Mouse (Mus musculus) lung, embryonic 14.5 days (tissue): Measurements from ENCODE around the gene Slc4a4. TPM values are rescaled to one million over a fixed set of nuclear protein-coding genes. Genes with fewer than 3 reads are reported as not detected.

Source experiments
- ATAC-seq: fragments of 200-750 bp; cut with Nextera tagmentation; 2 replicates; pipeline ENCODE4 v1.8.0; 2017; ENCODE audit warnings: mild to moderate bottlenecking, moderate TSS enrichment, moderate library complexity; ENCODE audit not compliant: insufficient read depth
- DNase-seq: peaks from one replicate; pipeline ENCODE4 v3.0.0-alpha.2; 2015
- H3K27ac ChIP-seq: fragments of 300-500 bp; sonication (generic); 2 replicates; pipeline ENCODE4 v1.5.1; 2014; ENCODE audit warnings: low read depth, mild to moderate bottlenecking, moderate library complexity
- H3K27me3 ChIP-seq: fragments of 300-500 bp; sonication (generic); 2 replicates; pipeline ENCODE4 v1.6.1; 2014; ENCODE audit warnings: low read length, control low read depth; ENCODE audit not compliant: insufficient read depth
- H3K36me3 ChIP-seq: fragments of 300-500 bp; sonication (generic); 2 replicates; pipeline ENCODE4 v1.6.1; 2014; ENCODE audit warnings: control low read depth; ENCODE audit not compliant: insufficient read depth
- H3K4me1 ChIP-seq: fragments of 300-500 bp; sonication (generic); 2 replicates; pipeline ENCODE4 v1.6.1; 2014; ENCODE audit warnings: antibody characterized with exemption, control low read depth; ENCODE audit not compliant: insufficient read depth
- H3K4me2 ChIP-seq: fragments of 300-500 bp; sonication (generic); 2 replicates; pipeline ENCODE4 v1.6.1; 2014; ENCODE audit warnings: mild to moderate bottlenecking
- H3K4me3 ChIP-seq: fragments of 300-500 bp; sonication (generic); 2 replicates; pipeline ENCODE4 v1.5.1; 2014; ENCODE audit warnings: low read depth, low read length
- H3K9ac ChIP-seq: fragments of 300-500 bp; sonication (generic); 2 replicates; pipeline ENCODE4 v1.6.1; 2014
- H3K9me3 ChIP-seq: fragments of 300-500 bp; sonication (generic); 2 replicates; pipeline ENCODE4 v1.6.1; 2016; ENCODE audit warnings: low read depth, low read length, control low read depth
- CTCF ChIP-seq: IDR thresholded peaks from 2 replicates; pipeline ENCODE4 v1.5.1; 2016; ENCODE audit warnings: antibody characterized with exemption, low read depth
- WGBS: fragments of 180-500 bp; shearing (Covaris S2); extraction: QIAGEN DNeasy Blood & Tissue Kit; methylation state at CpG from one replicate; pipeline ENCODE4 v1.1.7; 2014; 5-methylcytosine and 5-hydroxymethylcytosine counted together
- polyA plus RNA-seq: library from polyadenylated mRNA; unstranded; fragments of >200 nt; fragmentation: Nextera tagmentation; extraction: Ambion mirVana; gene quantifications from 2 replicates; pipeline ENCODE4 v1.2.1, GENCODE M21; 2014

Gene Slc4a4
- polyA plus RNA-seq, 1 experiment from 2014 or later = 5.2 TPM

DNA sequence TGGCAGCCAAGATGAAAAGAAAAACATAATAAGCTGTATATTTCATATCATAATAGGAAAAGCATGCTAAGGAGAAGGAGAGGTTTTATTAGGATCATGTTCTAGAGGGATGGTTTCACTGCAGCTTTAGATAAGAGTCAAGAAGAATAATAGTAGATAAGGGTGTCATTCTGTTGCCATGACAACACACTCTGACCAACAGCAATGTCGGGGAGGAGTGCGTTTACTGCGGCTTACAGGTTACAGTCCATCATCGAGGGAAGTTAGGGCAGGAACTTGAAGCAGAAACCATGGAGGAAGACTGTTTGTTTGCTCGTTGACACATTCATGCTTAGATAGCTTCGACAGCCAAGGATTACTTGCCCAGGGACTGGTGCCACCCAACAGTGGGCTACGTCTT lies 85.7 kb downstream of the Slc4a4 start:
- Histone ChIP-seq H3K9ac (no peak overlapping the region), H3K4me2 (no peak overlapping the region), H3K27me3 (no peaks in the 10 kb centered on the region), H3K9me3 (no peaks in the 10 kb centered on the region), H3K4me3 (no peak overlapping the region), H3K4me1 (0 out of 2 replicates have a peak, but pooled peaks cover 4% of the 10 kb centered on the region), H3K36me3 (no peaks in the 10 kb centered on the region), H3K27ac (no peak overlapping the region)
- WGBS = 32% methylated on average over 7 of the region's 7 CpGs
- no peak for TF ChIP-seq CTCF
- no peak for ATAC-seq
- DNase-seq = no peak

DNA sequence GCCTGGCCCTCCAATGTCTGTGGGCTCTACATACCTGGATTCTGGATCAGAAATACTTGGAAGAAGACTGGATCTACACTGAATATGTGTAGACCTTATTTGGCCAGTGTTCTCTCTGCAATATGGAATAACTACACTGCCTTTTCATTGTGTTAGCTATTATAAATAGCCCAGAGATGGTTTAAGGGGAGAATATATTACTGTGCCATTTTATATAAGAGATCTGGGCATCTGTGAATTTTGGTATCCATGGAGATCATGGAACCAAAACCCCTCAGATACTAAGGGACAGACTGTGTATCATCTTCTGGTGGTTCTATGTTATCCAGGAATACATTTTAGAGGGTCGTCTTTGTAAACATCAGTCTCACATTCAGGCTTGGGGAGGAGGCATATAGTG lies 86.5 kb downstream of the Slc4a4 start:
- no peak overlapping the region for H3K9ac ChIP-seq
- WGBS = 89% methylated on average over 1 of the region's 1 CpGs
- ATAC-seq (no peak), DNase-seq (no peak)
- H3K27me3 ChIP-seq = no peaks in the 10 kb centered on the region
- H3K4me1 ChIP-seq = 0 out of 2 replicates have a peak, but pooled peaks cover 4% of the 10 kb centered on the region
- no peaks in the 10 kb centered on the region for H3K36me3 ChIP-seq
- no peak overlapping the region for H3K4me3 ChIP-seq
- no peak overlapping the region for H3K27ac ChIP-seq
- TF ChIP-seq CTCF = no peak
- H3K4me2 ChIP-seq = no peak overlapping the region
- H3K9me3 ChIP-seq = no peaks in the 10 kb centered on the region

DNA sequence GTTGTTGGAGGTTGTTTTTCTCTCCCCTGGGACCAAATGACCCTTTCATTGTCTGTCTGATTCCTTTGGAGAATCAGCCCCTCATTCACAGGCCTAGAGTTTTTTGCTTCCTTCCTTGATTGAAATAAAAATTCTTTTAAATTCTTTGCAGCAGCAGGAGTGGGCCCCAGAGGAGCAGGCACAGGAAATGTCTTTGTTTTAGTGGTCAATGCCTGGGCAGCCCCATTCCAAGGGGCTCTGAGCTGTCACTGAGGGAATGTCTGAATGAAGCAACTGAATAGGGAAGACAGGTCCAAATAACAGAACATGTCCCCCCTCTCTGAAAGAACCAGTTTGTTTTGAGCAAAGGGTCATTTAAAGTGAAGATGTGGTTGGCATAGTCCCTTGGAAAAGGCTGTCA lies 89.1 kb downstream of the Slc4a4 start:
- DNase-seq (no peak), ATAC-seq (no peak)
- TF ChIP-seq CTCF = no peak
- Histone ChIP-seq H3K4me2 (no peak overlapping the region), H3K36me3 (no peaks in the 10 kb centered on the region), H3K9ac (no peak overlapping the region), H3K27me3 (no peaks in the 10 kb centered on the region), H3K9me3 (no peaks in the 10 kb centered on the region), H3K4me3 (no peak overlapping the region), H3K27ac (no peak overlapping the region), H3K4me1 (no peaks in the 10 kb centered on the region)

DNA sequence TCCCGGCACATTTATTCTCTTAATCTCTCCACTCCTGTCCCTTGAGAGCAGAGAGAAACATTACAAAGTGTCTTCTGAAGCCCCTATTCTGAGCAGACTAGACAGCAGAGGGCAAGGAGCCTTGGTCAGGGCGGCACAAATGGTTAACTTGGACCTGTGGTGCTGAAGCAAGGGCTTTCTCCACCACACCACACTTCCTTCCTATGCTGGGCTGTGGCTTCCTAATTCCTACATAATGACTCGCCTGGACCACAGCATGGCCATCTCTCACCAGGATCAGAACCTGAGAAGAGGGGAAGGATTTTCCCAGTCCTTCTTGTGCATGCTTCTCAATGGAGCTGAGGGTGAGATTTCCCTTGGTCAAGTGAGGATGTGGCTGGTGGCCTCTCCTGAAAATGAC lies 89.8 kb downstream of the Slc4a4 start:
- DNase-seq (no peak), ATAC-seq (no peak)
- no peaks in the 10 kb centered on the region for H3K36me3 ChIP-seq
- no peak for TF ChIP-seq CTCF
- H3K27me3 ChIP-seq = no peaks in the 10 kb centered on the region
- no peak overlapping the region for H3K9ac ChIP-seq
- H3K4me2 ChIP-seq = no peak overlapping the region
- H3K9me3 ChIP-seq = no peaks in the 10 kb centered on the region
- no peak overlapping the region for H3K27ac ChIP-seq
- H3K4me3 ChIP-seq = no peak overlapping the region
- 72% methylated on average over 3 of the region's 3 CpGs for whole genome bisulfite sequencing
- no peaks in the 10 kb centered on the region for H3K4me1 ChIP-seq

DNA sequence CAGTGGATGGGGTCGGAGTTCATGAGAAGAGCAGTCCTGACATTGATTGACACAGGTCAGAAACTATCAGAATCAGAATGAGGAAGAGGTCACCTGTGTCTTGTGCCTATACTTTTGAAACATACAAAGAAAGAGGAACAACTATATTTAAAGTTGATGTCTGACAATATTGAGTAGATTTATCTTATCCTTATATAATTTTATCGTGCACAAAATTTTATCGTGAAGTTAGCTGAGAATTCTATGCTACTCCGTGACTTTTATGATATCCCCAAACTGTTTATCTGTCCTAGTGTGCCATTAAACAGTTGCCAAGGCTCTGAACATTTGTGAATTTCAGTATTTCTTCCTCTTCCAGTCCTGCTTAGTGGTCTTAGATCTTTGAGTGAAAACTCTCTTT lies 94.1 kb downstream of the Slc4a4 start:
- Histone ChIP-seq H3K4me1 (no peaks in the 10 kb centered on the region), H3K27ac (no peak overlapping the region), H3K9me3 (no peaks in the 10 kb centered on the region), H3K4me2 (no peak overlapping the region), H3K4me3 (no peak overlapping the region), H3K36me3 (no peaks in the 10 kb centered on the region), H3K9ac (no peak overlapping the region), H3K27me3 (no peaks in the 10 kb centered on the region)
- whole genome bisulfite sequencing = 78% methylated on average over 4 of the region's 4 CpGs
- DNase-seq (no peak), ATAC-seq (no peak)
- no peak for TF ChIP-seq CTCF

DNA sequence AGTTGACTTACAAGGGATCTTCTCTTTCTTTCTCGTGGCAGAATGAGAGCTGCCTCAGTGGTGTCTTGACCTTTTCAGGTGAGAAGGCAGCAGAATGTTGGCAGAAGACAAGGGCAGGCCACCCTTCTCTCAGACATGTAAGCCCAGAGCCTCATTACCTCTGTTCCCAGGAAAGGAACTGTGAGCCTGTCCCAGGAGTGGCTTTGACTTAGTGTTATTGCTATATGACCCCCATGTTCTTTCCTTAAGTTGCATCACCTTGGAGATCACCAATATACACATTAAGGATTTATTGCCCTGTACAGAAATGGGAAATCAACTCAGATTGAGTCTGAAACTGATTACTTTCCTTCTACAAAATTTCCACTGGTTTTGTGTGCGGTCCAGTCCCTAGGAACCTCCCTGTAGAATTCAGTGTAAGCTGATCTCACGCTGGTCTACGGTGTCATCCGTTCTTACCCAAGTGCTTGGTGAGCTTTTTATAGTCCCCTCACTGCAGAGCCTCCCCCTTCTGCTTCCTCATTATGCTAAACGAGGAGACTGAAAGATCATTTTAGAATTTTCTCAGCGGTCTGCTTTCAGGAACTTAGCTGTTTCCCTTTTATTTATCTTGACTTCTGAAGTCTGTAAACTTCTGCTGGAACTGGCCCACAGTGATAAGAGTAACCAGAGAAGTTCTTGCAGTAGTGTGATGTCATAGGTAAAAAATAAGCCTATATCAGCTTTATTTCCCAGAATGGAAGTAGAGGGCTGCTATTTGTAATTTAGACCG lies 94.8 kb downstream of the Slc4a4 start:
- no peak overlapping the region for H3K4me2 ChIP-seq
- no peaks in the 10 kb centered on the region for H3K4me1 ChIP-seq
- 37% methylated on average over 8 of the region's 8 CpGs for WGBS
- no peak overlapping the region for H3K27ac ChIP-seq
- no peaks in the 10 kb centered on the region for H3K36me3 ChIP-seq
- H3K9me3 ChIP-seq = no peaks in the 10 kb centered on the region
- no peak overlapping the region for H3K9ac ChIP-seq
- DNase-seq = peak; percentile 56
- no peaks in the 10 kb centered on the region for H3K27me3 ChIP-seq
- no peak for TF ChIP-seq CTCF
- peak; percentile 85; the same call in 1 of the 2 replicates for ATAC-seq
- no peak overlapping the region for H3K4me3 ChIP-seq

DNA sequence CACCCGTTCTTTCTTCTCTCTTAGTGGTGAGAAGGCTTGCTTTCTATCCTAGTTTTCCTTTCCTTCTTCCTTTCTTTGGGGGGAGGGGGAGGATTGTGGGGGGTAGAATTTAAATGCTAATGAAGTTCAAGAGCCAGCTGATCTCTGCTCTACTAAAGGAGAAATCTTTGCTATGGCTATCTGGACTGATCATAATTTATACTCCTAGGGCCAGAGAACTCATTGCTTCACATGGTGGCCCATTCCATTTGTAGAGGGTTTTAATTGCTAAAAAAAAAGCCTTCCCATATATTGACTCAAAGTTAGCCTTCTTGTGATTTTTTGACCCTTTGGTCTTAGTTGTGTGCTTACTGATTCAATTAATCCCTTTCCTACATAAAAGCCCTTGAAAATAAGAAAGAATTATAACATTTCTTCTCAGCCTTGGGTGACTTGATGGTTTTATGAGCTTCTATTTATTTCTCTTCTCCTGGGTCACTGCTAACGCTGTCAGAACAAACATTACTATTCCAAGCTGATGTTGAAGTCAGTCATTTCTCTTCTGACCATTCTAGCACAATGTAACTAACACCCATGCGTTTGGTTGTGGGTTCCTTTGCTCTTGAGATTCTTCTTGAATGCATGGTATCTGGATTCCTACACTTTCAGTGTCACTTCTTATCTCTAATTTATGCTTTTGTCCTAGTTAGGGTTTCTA lies 95.6 kb downstream of the Slc4a4 start:
- no peak overlapping the region for H3K9ac ChIP-seq
- H3K27ac ChIP-seq = no peak overlapping the region
- no peaks in the 10 kb centered on the region for H3K4me1 ChIP-seq
- no peak overlapping the region for H3K4me2 ChIP-seq
- H3K4me3 ChIP-seq = no peak overlapping the region
- H3K9me3 ChIP-seq = no peaks in the 10 kb centered on the region
- H3K36me3 ChIP-seq = no peaks in the 10 kb centered on the region
- whole genome bisulfite sequencing = 53% methylated on average over 3 of the region's 3 CpGs
- no peak for DNase-seq
- no peak for ATAC-seq
- no peak for TF ChIP-seq CTCF
- H3K27me3 ChIP-seq = no peaks in the 10 kb centered on the region
